Mouse (Mus musculus) heart, postnatal 14 days (tissue): ENCODE measurements around the gene Kcnk18. TPM values are rescaled to one million over a fixed set of nuclear protein-coding genes. Genes with fewer than 3 reads are reported as not detected.

Experiments
- DNase-seq, 2 experiments: peaks; one replicate each; pipeline ENCODE4 v3.0.0; 2021 to 2022
- intact Hi-C: fragments of 180-260 bp; cut with DNase I; formaldehyde crosslinking; loops from one replicate; pipeline ENCODE4 v1.15.1; 2025
- total RNA-seq, 2 experiments: library from RNA; stranded (reverse); gene quantifications; 2 replicates each; pipeline ENCODE4 v1.2.3; 2021

Gene Kcnk18
- total RNA-seq, 2 experiments from 2014 or later: not detected

DNA sequence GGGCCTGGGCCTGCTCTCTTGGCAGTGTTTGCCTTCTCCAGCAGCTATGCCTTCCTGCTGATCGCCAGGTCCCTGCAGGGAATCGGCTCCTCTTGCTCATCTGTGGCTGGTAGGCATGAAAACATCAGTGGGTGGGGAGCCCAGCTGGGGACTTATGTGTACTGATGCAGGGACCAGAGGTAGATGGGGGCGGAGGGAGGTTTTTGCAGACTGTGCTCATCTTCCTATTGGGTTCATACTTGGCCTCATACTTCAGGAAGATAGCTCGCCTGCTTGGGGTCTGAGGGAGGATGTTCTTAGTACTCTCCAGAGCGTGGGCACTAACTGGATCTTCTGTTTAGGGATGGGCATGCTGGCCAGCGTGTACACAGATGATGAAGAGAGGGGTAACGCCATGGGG is 54.2 kb downstream of the Kcnk18 start:
- intact Hi-C loops: no loop called here
- DNase-seq: no peak

DNA sequence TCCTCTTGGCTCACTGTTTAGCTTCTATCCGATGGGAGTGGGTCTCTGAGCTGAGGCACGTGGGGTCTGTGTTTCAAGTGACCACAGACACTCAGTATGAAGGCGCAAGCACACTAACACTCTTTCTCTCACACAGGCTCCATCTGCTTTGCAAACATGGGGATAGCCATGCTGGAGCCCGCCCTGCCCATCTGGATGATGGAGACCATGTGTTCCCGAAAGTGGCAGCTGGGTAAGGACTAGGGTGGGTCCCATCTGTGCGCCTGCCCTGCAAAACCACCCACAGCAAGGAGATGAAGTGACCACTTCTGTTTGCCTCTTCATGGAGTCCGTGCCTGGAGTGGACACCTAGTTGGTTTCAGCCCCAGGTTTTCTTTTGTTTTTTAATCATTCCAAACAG is 57.3 kb downstream of the Kcnk18 start:
- no peak for DNase-seq
- intact Hi-C loops: no loop called here

DNA sequence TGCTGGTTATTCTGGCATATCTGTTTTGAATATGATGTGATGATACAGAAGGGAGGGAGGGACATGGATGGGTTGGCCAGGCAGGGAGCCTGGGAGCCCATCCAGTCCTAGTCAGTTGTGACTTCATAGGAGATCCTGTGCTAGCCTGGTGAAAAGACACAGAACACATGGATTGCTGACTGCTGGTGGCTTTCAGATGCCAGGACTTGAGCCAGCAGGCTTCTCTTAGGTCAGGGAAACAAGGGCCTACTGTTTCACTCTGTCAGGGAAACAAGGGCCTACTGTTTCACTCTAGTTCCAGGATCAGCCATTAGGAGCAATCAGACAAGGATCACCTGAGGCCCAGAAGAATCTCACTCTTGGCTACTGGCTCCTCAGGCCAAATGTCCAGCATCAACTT is 61.8 kb downstream of the Kcnk18 start:
- intact Hi-C loops: no loop called here
- DNase-seq: peak in 1 of 2 experiments; percentile 21

DNA sequence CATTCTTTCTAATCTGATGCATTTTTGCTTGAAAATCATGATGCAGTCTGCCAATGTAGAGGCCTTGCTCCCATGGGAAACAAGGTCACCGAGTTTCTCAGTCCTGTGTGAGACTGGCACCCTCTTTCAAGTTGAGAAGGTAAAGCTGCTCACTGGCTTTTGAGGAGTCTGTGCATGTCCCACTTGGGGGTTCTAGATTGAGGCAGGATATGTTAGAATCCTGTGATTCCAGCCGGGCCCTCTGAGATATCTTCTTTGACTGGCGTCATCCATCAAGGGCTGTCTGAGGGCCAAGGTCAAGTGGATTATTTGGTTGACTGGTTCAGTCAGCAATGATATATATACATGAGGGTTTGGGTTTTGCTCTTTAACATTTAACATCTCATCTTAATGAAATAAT is 63.0 kb downstream of the Kcnk18 start:
- intact Hi-C loops: no loop called here
- no peak for DNase-seq

Other genes starting within 250 kb of the Kcnk18 start
- gene Shtn1, start 143.1 kb upstream of the Kcnk18 start, total RNA-seq: 1 to 10 TPM; 2.2 to 2.4 TPM
- gene Vax1, start 49.2 kb upstream of the Kcnk18 start, total RNA-seq: not detected
- gene Slc18a2, start 41.7 kb downstream of the Kcnk18 start, total RNA-seq: 1 to 10 TPM in 1 of 2 experiments, under 1 TPM in 1; 0.85 to 1.1 TPM
- 100 to 1,000 TPM; 264 to 277 TPM for gene Rps12-ps3, start 103.1 kb downstream of the Kcnk18 start, total RNA-seq
- gene Pdzd8, start 126.6 kb downstream of the Kcnk18 start, total RNA-seq: 10 to 100 TPM; 25.6 to 26.5 TPM
- not detected for gene Emx2, start 239.2 kb downstream of the Kcnk18 start, total RNA-seq